Mouse (Mus musculus) limb, embryonic 15.5 days (tissue): ENCODE results near the gene Gm14443. TPM values are rescaled to one million over a fixed set of nuclear protein-coding genes. Genes with fewer than 3 reads are reported as not detected.
"Not testable (repeated sequence)": the region's sequence is repeated elsewhere in the genome, so short reads cannot be mapped to it uniquely, and the experiment has no call there.

Experiments
- ATAC-seq: fragments of 200-750 bp; cut with Nextera tagmentation; 2 replicates; pipeline ENCODE4 v1.8.0; 2017; ENCODE audit warnings: low read depth, moderate TSS enrichment; ENCODE audit not compliant: insufficient number of reproducible peaks, low FRiP score, low TSS enrichment
- H3K27ac ChIP-seq: fragments of 300-500 bp; sonication (generic); 2 replicates; pipeline ENCODE4 v1.5.1; 2015; ENCODE audit warnings: moderate library complexity, mild to moderate bottlenecking, inconsistent platforms
- H3K27me3 ChIP-seq: fragments of 300-500 bp; sonication (generic); 2 replicates; pipeline ENCODE4 v1.6.1; 2015; ENCODE audit warnings: inconsistent platforms
- H3K36me3 ChIP-seq: fragments of 300-500 bp; sonication (generic); 2 replicates; pipeline ENCODE4 v1.6.1; 2015; ENCODE audit warnings: inconsistent platforms
- H3K4me1 ChIP-seq: fragments of 300-500 bp; sonication (generic); 2 replicates; pipeline ENCODE4 v1.6.1; 2015; ENCODE audit warnings: inconsistent platforms
- H3K4me2 ChIP-seq: fragments of 300-500 bp; sonication (generic); 2 replicates; pipeline ENCODE4 v1.6.1; 2015; ENCODE audit warnings: mild to moderate bottlenecking, inconsistent platforms
- H3K4me3 ChIP-seq: fragments of 300-500 bp; sonication (generic); 2 replicates; pipeline ENCODE4 v1.5.1; 2015; ENCODE audit warnings: mild to moderate bottlenecking, inconsistent platforms
- H3K9ac ChIP-seq: fragments of 300-500 bp; sonication (generic); 2 replicates; pipeline ENCODE4 v1.6.1; 2015; ENCODE audit warnings: inconsistent platforms
- H3K9me3 ChIP-seq: fragments of 300-500 bp; sonication (generic); 2 replicates; pipeline ENCODE4 v1.6.1; 2016; ENCODE audit warnings: inconsistent platforms
- WGBS: fragments of 180-500 bp; shearing (Covaris S2); methylation state at CpG from one replicate; pipeline ENCODE4 v1.1.7; 2015; 5-methylcytosine and 5-hydroxymethylcytosine counted together
- polyA plus RNA-seq: library from polyadenylated mRNA; unstranded; fragments of >200 nt; fragmentation: Nextera tagmentation; extraction: Ambion mirVana; gene quantifications from 2 replicates; pipeline ENCODE4 v1.2.1, GENCODE M21; 2015

The Gm14443 gene
- polyA plus RNA-seq: 0.60 and 0.84 TPM in 2 replicates

DNA sequence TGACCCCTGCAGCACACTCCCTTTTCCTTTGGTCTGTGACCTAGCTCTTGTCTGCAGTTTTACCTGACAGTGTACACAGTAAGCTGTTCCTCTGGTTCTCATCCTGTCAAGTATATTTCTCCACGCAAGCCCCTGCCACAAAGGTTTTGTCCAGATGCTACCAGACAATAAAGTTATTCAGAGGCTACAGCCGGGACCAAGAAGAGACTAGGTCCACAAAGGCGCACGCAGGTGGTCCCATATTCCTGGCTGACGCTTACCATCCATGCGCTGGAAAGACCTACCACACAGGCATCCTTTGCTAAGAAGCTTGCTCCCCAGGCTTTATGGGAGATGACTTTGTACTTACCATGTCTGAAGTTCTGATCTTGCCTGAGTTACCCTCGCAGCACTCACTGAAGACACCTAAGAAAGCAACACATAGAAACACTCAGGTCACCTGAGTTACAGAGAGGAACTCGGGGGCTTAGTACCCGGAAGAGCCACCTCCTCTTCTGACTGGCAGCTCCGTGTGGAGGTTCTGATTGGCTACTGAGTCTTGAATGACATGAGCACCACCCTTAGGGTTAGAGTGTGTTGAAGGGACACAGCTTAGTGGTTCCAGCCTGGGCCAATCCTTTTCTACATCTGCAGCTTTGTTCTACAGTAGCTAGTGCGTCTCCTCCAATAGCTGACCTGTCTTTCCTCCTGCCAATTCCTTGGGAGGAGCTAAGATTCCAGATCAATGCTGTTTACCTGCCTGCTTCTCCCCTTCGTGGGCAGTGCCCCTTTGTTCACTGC is at the start of gene Gm14443:
TSS of gene Gm14443 (minus strand) at position 471 of the 780 bp plus-strand sequence.
- not testable (repeated sequence) for ATAC-seq
- WGBS: 77% methylated on average over 12 of the region's 12 CpGs

DNA sequence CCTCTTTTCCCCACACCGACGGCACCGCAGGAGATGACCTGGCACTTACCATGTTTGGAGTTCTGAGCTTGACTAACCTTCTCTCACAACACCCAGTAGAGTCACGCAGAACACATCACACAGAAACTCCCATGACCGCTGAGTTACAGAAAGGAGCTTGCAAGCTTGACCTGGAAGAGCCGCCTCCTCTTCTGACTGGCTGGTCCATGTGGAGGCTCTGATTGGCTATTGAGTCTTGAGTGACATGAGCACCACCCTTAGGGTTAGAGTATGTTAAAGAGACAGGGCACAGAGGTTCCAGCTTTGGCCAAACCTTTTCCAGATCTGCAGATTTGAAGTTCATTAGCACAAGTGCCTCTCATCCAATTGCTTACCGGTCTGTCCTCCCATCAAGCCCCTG is 31.1 kb upstream of the Gm14443 start, which contains the start of gene Gm14391:
TSS of gene Gm14391 (minus strand) at position 186 of the 400 bp plus-strand sequence.
- H3K4me1 ChIP-seq, H3K36me3 ChIP-seq: not testable (repeated sequence)
- no CpG with 5 or more reads among the region's 7 CpGs for WGBS

More for the DNA sequence above, at the start of gene Gm14443:
- not testable (repeated sequence) for H3K9ac ChIP-seq, H3K4me1 ChIP-seq, H3K9me3 ChIP-seq, H3K4me2 ChIP-seq, H3K36me3 ChIP-seq, H3K27me3 ChIP-seq, H3K27ac ChIP-seq, H3K4me3 ChIP-seq

GRCm38 (mm10) chr2:175179008-175179407 is 3.3 kb upstream of the Gm14443 start:
- H3K4me2 ChIP-seq, H3K4me3 ChIP-seq, H3K27me3 ChIP-seq, H3K36me3 ChIP-seq, H3K4me1 ChIP-seq, ATAC-seq, H3K9ac ChIP-seq, H3K27ac ChIP-seq, H3K9me3 ChIP-seq: not testable (repeated sequence)
- 59% methylated on average over 1 of the region's 1 CpGs for WGBS

More for the DNA sequence above, 31.1 kb upstream of the Gm14443 start, which contains the start of gene Gm14391:
- ATAC-seq, H3K4me3 ChIP-seq, H3K4me2 ChIP-seq, H3K9ac ChIP-seq, H3K27ac ChIP-seq, H3K27me3 ChIP-seq, H3K9me3 ChIP-seq: not testable (repeated sequence)

DNA sequence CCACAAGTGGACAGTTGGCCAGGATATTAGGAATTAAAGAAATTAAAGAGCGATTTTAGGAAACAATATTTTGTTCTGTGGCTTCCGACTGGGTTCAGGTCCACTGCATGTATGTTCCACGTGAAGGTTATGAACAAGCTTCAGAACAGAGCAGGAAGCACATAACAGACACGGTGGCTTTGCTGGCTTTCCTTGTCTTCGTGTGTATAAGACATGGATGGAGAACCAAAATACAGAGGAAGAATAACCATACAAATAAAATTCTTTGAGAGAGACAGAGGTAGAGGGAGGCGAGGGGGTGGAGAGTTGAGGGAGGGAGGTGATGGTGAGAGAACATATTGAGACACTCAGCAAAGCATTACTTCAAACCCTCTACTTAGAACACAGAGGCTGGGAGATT is 641 bp upstream of the Gm14443 start:
- Histone ChIP-seq H3K4me3 (no peak overlapping the region), H3K27me3 (no peaks in the 10 kb centered on the region), H3K4me2 (no peak overlapping the region), H3K9me3 (no peaks in the 10 kb centered on the region), H3K9ac (no peak overlapping the region), H3K36me3 (no peaks in the 10 kb centered on the region), H3K4me1 (no peaks in the 10 kb centered on the region), H3K27ac (no peak overlapping the region)
- 87% methylated on average over 6 of the region's 6 CpGs for WGBS
- ATAC-seq: no peak

GRCm38 (mm10) chr2:175174058-175174457 is 1.6 kb downstream of the Gm14443 start:
- not testable (repeated sequence) for H3K9ac ChIP-seq, H3K9me3 ChIP-seq, H3K36me3 ChIP-seq, H3K27ac ChIP-seq, H3K4me2 ChIP-seq, H3K27me3 ChIP-seq, ATAC-seq, H3K4me3 ChIP-seq, H3K4me1 ChIP-seq
- 79% methylated on average over 2 of the region's 2 CpGs for WGBS

DNA sequence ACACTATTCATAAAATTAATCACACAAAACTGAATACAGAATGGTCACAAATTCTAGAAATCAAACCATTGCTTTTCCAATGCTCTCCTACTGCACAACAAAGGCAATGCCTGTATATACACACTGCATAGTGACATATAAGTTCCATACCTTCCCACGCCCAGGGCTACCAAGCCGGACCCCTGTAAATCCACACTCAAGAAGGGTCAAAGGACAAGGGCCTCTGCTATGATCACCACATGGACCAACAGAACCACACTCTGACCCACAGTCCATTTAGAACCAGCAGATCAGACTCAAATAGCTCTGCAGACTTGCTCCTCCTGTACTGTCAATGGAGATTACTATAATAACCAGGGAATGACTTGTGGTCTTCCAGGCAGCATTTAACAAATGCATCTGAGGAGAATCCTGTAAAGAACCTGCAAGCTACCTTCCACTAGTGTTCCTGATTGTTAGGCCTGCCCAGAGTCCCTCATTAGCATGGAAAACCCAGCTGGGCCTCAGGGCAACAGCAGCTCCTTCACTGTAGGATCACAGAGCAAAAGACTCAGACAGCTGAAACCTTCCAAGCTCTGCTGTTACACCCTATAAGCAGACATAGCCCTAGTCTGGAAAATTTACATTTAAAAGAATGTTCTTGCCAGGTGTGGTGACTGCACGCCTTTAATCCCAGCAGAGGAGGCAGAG is 2.6 kb downstream of the Gm14443 start:
- WGBS: 86% methylated on average over 3 of the region's 3 CpGs
- not testable (repeated sequence) for H3K27ac ChIP-seq, H3K36me3 ChIP-seq, H3K9me3 ChIP-seq, H3K27me3 ChIP-seq, H3K4me3 ChIP-seq, ATAC-seq, H3K9ac ChIP-seq, H3K4me2 ChIP-seq, H3K4me1 ChIP-seq

- H3K4me2 ChIP-seq: no peak overlapping the region
- H3K36me3 ChIP-seq: no peaks in the 10 kb centered on the region
- H3K9ac ChIP-seq: no peak overlapping the region
- no peak overlapping the region for H3K4me3 ChIP-seq
- H3K27ac ChIP-seq: no peak overlapping the region
- H3K27me3 ChIP-seq: no peaks in the 10 kb centered on the region
- no peaks in the 10 kb centered on the region for H3K4me1 ChIP-seq
- WGBS: 87% methylated on average over 3 of the region's 3 CpGs
- no peak for ATAC-seq
- H3K9me3 ChIP-seq: no peaks in the 10 kb centered on the region
Measured at GRCm38 (mm10) chr2:175172123-175172522, 3.5 kb downstream of the Gm14443 start.

DNA sequence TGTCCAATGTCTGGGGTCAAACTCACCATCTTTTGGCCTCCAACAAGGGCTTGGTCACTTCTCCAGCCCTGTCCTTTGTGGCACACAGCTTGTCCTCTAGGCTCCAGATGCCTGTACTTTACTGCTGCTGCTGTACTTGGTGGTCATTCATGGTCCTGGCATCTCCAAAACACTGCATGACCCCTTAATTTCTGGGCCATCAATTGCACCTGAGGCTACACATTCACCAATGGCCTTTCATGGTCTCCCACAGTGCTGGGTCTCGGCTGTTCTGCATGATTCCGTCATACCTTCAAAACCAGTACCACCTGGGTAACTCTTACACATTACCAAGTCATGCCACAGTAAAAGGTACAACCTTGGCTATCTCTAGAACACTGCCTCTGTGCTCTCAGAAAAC is 8.8 kb downstream of the Gm14443 start:
- not testable (repeated sequence) for H3K9me3 ChIP-seq, H3K4me2 ChIP-seq, H3K9ac ChIP-seq, ATAC-seq, H3K27ac ChIP-seq, H3K4me3 ChIP-seq, H3K36me3 ChIP-seq, H3K4me1 ChIP-seq, H3K27me3 ChIP-seq
- WGBS: 90% methylated on average over 2 of the region's 2 CpGs

DNA sequence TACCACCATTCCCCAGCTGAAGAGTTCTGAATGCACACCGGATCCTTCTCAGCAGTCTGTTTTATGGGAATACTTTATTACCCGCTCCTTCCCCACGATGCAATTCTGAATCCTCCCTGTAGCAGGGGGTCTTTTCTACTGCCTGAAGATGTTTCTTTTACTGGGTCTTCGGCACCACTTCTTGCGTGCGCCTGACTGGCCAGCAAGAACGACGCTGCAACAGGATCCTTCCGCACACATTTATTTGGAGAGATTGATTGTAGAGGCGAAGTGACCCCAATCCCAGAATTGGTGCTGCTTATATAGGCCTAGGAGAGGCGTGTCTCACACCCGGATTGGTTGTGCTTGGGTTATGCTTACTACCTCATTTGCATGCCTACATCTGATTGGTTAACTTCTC is 10.6 kb downstream of the Gm14443 start:
- H3K4me1 ChIP-seq, H3K36me3 ChIP-seq, H3K27ac ChIP-seq, H3K27me3 ChIP-seq, ATAC-seq, H3K4me3 ChIP-seq, H3K9ac ChIP-seq, H3K9me3 ChIP-seq, H3K4me2 ChIP-seq: not testable (repeated sequence)
- WGBS: 94% methylated on average over 12 of the region's 12 CpGs

- not testable (repeated sequence) for H3K9me3 ChIP-seq, H3K4me2 ChIP-seq, H3K4me3 ChIP-seq, H3K27ac ChIP-seq, ATAC-seq, H3K9ac ChIP-seq, H3K4me1 ChIP-seq, H3K27me3 ChIP-seq, H3K36me3 ChIP-seq
- WGBS: 95% methylated on average over 4 of the region's 4 CpGs
Measured at GRCm38 (mm10) chr2:175161438-175161837, 14.2 kb downstream of the Gm14443 start.

GRCm38 (mm10) chr2:175158642-175159041 is 17.0 kb downstream of the Gm14443 start:
- Histone ChIP-seq H3K27me3 (no peaks in the 10 kb centered on the region), H3K9me3 (no peaks in the 10 kb centered on the region), H3K9ac (no peak overlapping the region), H3K4me2 (no peak overlapping the region), H3K36me3 (no peaks in the 10 kb centered on the region), H3K4me3 (no peak overlapping the region), H3K27ac (no peak overlapping the region), H3K4me1 (no peaks in the 10 kb centered on the region)
- WGBS: 85% methylated on average over 3 of the region's 3 CpGs
- no peak for ATAC-seq

GRCm38 (mm10) chr2:175156696-175157095 is 19.0 kb downstream of the Gm14443 start:
- H3K9me3 ChIP-seq: no peaks in the 10 kb centered on the region
- no peaks in the 10 kb centered on the region for H3K4me1 ChIP-seq
- ATAC-seq: no peak
- no peak overlapping the region for H3K9ac ChIP-seq
- no peak overlapping the region for H3K4me2 ChIP-seq
- no peaks in the 10 kb centered on the region for H3K36me3 ChIP-seq
- no peaks in the 10 kb centered on the region for H3K27me3 ChIP-seq
- H3K4me3 ChIP-seq: no peak overlapping the region
- H3K27ac ChIP-seq: no peak overlapping the region
- 91% methylated on average over 13 of the region's 13 CpGs for WGBS
